Mouse (Mus musculus) heart, adult 11 months (tissue): Measurements from ENCODE around the gene Anks3.

Experiments
- DNase-seq: peaks from one replicate; pipeline ENCODE4 v3.0.0; 2022

Gene Anks3

GRCm38 (mm10) chr16:4894201-4894908 is 69.7 kb downstream of the Anks3 start:
- peak; percentile 95 for DNase-seq

- no peak for DNase-seq
These were observed 71.8 kb downstream of the Anks3 start for GRCm38 (mm10) chr16:4892171-4892570.
